Mouse (Mus musculus) MEL (cell line): ENCODE data around the gene Frem2. TPM values are rescaled to one million over a fixed set of nuclear protein-coding genes. Genes with fewer than 3 reads are reported as not detected.

Experiments
- DNase-seq: peaks from one replicate; pipeline ENCODE4 v3.0.0; 2011; ENCODE audit warnings: low read depth, low spot score
- H3K27ac ChIP-seq: 2 replicates; pipeline ENCODE4 v1.5.1; 2012; ENCODE audit warnings: low read depth, mild to moderate bottlenecking, control low read depth, low read length, moderate library complexity; ENCODE audit not compliant: control insufficient read depth
- H3K27me3 ChIP-seq, 2 experiments: fragments of 150-350 bp in 1 of 2; sonication (generic) in 1 of 2; 2 replicates each; pipeline ENCODE4 v1.6.1; 2012; ENCODE audit warnings: low read length in 2 of 2, mild to moderate bottlenecking in 2 of 2, improper control_type of control experiment in 1 of 2, moderate library complexity in 1 of 2; ENCODE audit not compliant: insufficient read depth in 2 of 2, control insufficient read depth in 1 of 2
- H3K36me3 ChIP-seq, 2 experiments: 2 replicates each; pipeline ENCODE4 v1.6.1; 2012 to 2014; ENCODE audit warnings: low read length in 2 of 2, improper control_type of control experiment in 1 of 2, inconsistent platforms in 1 of 2, mild to moderate bottlenecking in 1 of 2; ENCODE audit not compliant: insufficient read depth in 2 of 2, control insufficient read depth in 1 of 2
- H3K4me1 ChIP-seq, 2 experiments: fragments of 150-350 bp in 1 of 2; sonication (generic) in 1 of 2; 2 replicates each; pipeline ENCODE4 v1.6.1; 2012; ENCODE audit warnings: low read length in 2 of 2, improper control_type of control experiment in 1 of 2, mild to moderate bottlenecking in 1 of 2; ENCODE audit not compliant: insufficient read depth in 2 of 2, control insufficient read depth in 1 of 2
- H3K4me3 ChIP-seq, 2 experiments: fragments of 150-350 bp in 1 of 2; sonication (generic) in 1 of 2; 2 replicates each; pipeline ENCODE4 v1.5.1; 2012; ENCODE audit warnings: low read depth in 2 of 2, low read length in 2 of 2, mild to moderate bottlenecking in 2 of 2, moderate library complexity in 2 of 2, control low read depth in 1 of 2, improper control_type of control experiment in 1 of 2; ENCODE audit not compliant: control insufficient read depth in 1 of 2, insufficient read depth in 1 of 2
- H3K79me2 ChIP-seq: 2 replicates; pipeline ENCODE4 v1.6.1; 2012; ENCODE audit warnings: mild to moderate bottlenecking, low read length, moderate library complexity; ENCODE audit not compliant: control insufficient read depth, poor library complexity, insufficient read depth
- H3K9ac ChIP-seq: 2 replicates; pipeline ENCODE4 v1.6.1; 2012; ENCODE audit warnings: low read depth, mild to moderate bottlenecking, control low read depth, low read length, moderate library complexity; ENCODE audit not compliant: control insufficient read depth, poor library complexity, severe bottlenecking
- H3K9me3 ChIP-seq: fragments of 150-350 bp; sonication (generic); replicated peaks from 2 replicates; pipeline ENCODE4 v1.6.1; 2012; ENCODE audit warnings: mild to moderate bottlenecking, low read length, improper control_type of control experiment, moderate library complexity; ENCODE audit not compliant: insufficient read depth
- BHLHE40 ChIP-seq: IDR thresholded peaks from 2 replicates; pipeline ENCODE4 v1.6.1; 2012; ENCODE audit warnings: low read depth, mild to moderate bottlenecking, inconsistent platforms, low read length, improper control_type of control experiment, borderline replicate concordance
- CHD2 ChIP-seq: IDR thresholded peaks from 2 replicates; pipeline ENCODE4 v1.6.1; 2011; ENCODE audit warnings: low read length, improper control_type of control experiment
- ELF1 ChIP-seq: IDR thresholded peaks from 2 replicates; pipeline ENCODE4 v1.6.1; 2014; ENCODE audit warnings: low read depth, mild to moderate bottlenecking, inconsistent platforms, low read length, improper control_type of control experiment, moderate library complexity
- EP300 ChIP-seq, 2 experiments: IDR thresholded peaks; 2 replicates each; pipeline ENCODE4 v1.6.1; 2011; ENCODE audit warnings: improper control_type of control experiment in 2 of 2, low read length in 2 of 2, low read depth in 1 of 2, mild to moderate bottlenecking in 1 of 2
- GATA1 ChIP-seq: IDR thresholded peaks from 2 replicates; pipeline ENCODE4 v1.6.1; 2011; ENCODE audit warnings: low read depth, low read length, improper control_type of control experiment
- KAT2A ChIP-seq: conservative IDR thresholded peaks from 2 replicates; pipeline ENCODE4 v1.6.1; 2012; ENCODE audit warnings: low read depth, low read length, improper control_type of control experiment, inconsistent platforms
- MAFK ChIP-seq: IDR thresholded peaks from 2 replicates; pipeline ENCODE4 v1.6.1; 2011; ENCODE audit warnings: low read depth, mild to moderate bottlenecking, low read length, improper control_type of control experiment, borderline replicate concordance
- MAZ ChIP-seq: IDR thresholded peaks from 2 replicates; pipeline ENCODE4 v1.6.1; 2012; ENCODE audit warnings: low read depth, mild to moderate bottlenecking, inconsistent platforms, low read length, improper control_type of control experiment
- MEF2A ChIP-seq: IDR thresholded peaks from 2 replicates; pipeline ENCODE4 v1.6.1; 2014; ENCODE audit warnings: low read depth, mild to moderate bottlenecking, inconsistent platforms, low read length, improper control_type of control experiment; ENCODE audit not compliant: poor library complexity, insufficient replicate concordance, severe bottlenecking; ENCODE audit errors: extremely low read depth
- NELFE ChIP-seq: IDR thresholded peaks from 2 replicates; pipeline ENCODE4 v1.6.1; 2011; ENCODE audit warnings: low read depth, low read length, improper control_type of control experiment
- POLR2AphosphoS2 ChIP-seq: IDR thresholded peaks from 2 replicates; pipeline ENCODE4 v1.6.1; 2011; ENCODE audit warnings: low read length, improper control_type of control experiment
- POLR2AphosphoS5 ChIP-seq: IDR thresholded peaks from 2 replicates; pipeline ENCODE4 v1.6.1; 2012; ENCODE audit warnings: low read depth, borderline replicate concordance, mild to moderate bottlenecking, inconsistent platforms, low read length, moderate library complexity, mixed read lengths
- RAD21 ChIP-seq: IDR thresholded peaks from 2 replicates; pipeline ENCODE4 v1.6.1; 2011; ENCODE audit warnings: mild to moderate bottlenecking, low read depth, low read length, improper control_type of control experiment
- RCOR1 ChIP-seq: IDR thresholded peaks from 2 replicates; pipeline ENCODE4 v1.6.1; 2012; ENCODE audit warnings: low read depth, mild to moderate bottlenecking, inconsistent platforms, low read length, improper control_type of control experiment
- SIN3A ChIP-seq: IDR thresholded peaks from 2 replicates; pipeline ENCODE4 v1.6.1; 2012; ENCODE audit warnings: low read length, improper control_type of control experiment, inconsistent platforms
- TBP ChIP-seq: IDR thresholded peaks from 2 replicates; pipeline ENCODE4 v1.8.0; 2011; ENCODE audit warnings: low read depth, low read length, improper control_type of control experiment
- USF1 ChIP-seq: IDR thresholded peaks from 2 replicates; pipeline ENCODE4 v1.6.1; 2014; ENCODE audit warnings: low read depth, mild to moderate bottlenecking, inconsistent platforms, low read length, improper control_type of control experiment, moderate library complexity
- ZC3H11A ChIP-seq: IDR thresholded peaks from 2 replicates; pipeline ENCODE4 v1.6.1; 2012; ENCODE audit warnings: low read depth, mild to moderate bottlenecking, inconsistent platforms, low read length, improper control_type of control experiment
- ZKSCAN1 ChIP-seq: IDR thresholded peaks from 2 replicates; pipeline ENCODE4 v1.6.1; 2012; ENCODE audit warnings: low read depth, mild to moderate bottlenecking, inconsistent platforms, low read length, improper control_type of control experiment, moderate library complexity
- polyA plus RNA-seq, 2 experiments: library from polyadenylated mRNA; stranded (reverse) in 1 of 2; unstranded in 1 of 2; fragments of >175 nt in 1 of 2; fragments of >200 nt in 1 of 2; gene quantifications; 2 replicates each; pipeline versions ENCODE4 v1.2.1 to v1.2.4; 2012; ENCODE audit warnings: low replicate concordance in 2 of 2, low read depth in 1 of 2; ENCODE audit not compliant: insufficient read length in 2 of 2, insufficient read depth in 1 of 2, missing spikeins in 1 of 2
- total RNA-seq: library from RNA; depleted of rRNA; stranded (reverse); fragments of 300-350 nt; gene quantifications from 2 replicates; pipeline ENCODE4 v1.2.3, GENCODE M21; 2012

The Frem2 gene
- total and polyA plus RNA-seq, 3 experiments: not detected

DNA sequence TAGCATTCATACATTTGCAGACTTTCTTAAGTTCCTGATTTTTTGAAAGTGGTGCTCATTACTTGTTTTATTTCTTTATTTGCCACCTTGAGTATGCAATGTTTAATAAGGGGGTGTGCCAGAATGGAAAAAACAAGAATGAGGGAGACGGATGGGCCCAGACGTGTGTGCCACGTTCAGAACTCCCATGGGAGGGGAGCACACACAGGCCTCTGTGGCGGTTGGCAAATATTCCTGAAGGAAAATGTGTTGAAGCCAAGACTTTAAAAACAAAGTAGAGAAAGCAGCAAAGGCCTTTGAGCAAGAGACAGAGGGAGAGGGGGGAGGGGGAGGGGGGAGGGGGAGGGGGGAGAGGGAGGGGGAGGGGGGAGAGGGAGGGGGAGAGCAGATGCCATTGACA, 47.3 kb downstream of the Frem2 start:
- Histone ChIP-seq H3K27ac (no peak overlapping the region), H3K4me3 (no peak overlapping the region), H3K4me1 (no peaks in the 10 kb centered on the region), H3K27me3 (no peaks in the 10 kb centered on the region), H3K9me3 (no peaks in the 10 kb centered on the region)
- DNase-seq: no peak
- TF ChIP-seq POLR2AphosphoS5: no peak
- TF ChIP-seq SIN3A: no peak
- no peak for TF ChIP-seq USF1
- no peak for TF ChIP-seq ELF1
- no peak for TF ChIP-seq RAD21
- no peak for TF ChIP-seq MAZ
- no peak for TF ChIP-seq MAFK
- TF ChIP-seq MEF2A: no peak
- no peak for TF ChIP-seq ZC3H11A
- TF ChIP-seq GATA1: no peak
- TF ChIP-seq NELFE: no peak
- no peak for TF ChIP-seq POLR2AphosphoS2
- no peak for TF ChIP-seq CHD2
- TF ChIP-seq, all 39 proteins: peak for 0
- no peak overlapping the region for H3K9ac ChIP-seq
- H3K36me3 ChIP-seq: no peaks in the 10 kb centered on the region
- no peaks in the 10 kb centered on the region for H3K79me2 ChIP-seq

- DNase-seq: no peak
- no peaks in the 10 kb centered on the region for H3K79me2 ChIP-seq
- H3K36me3 ChIP-seq: no peaks in the 10 kb centered on the region
Observed at GRCm38 (mm10) chr3:53600140-53600539, 57.0 kb downstream of the Frem2 start.

GRCm38 (mm10) chr3:53599315-53599714, 57.8 kb downstream of the Frem2 start:
- Histone ChIP-seq H3K4me1 (no peaks in the 10 kb centered on the region), H3K36me3 (no peaks in the 10 kb centered on the region), H3K27ac (no peak overlapping the region), H3K27me3 (no peaks in the 10 kb centered on the region), H3K4me3 (no peak overlapping the region), H3K79me2 (no peaks in the 10 kb centered on the region), H3K9ac (no peak overlapping the region), H3K9me3 (no peaks in the 10 kb centered on the region)
- DNase-seq: no peak
- TF ChIP-seq CHD2: no peak
- TF ChIP-seq KAT2A: no peak
- no peak for TF ChIP-seq ZKSCAN1
- TF ChIP-seq MAZ: no peak
- no peak for TF ChIP-seq TBP
- no peak for TF ChIP-seq RCOR1
- no peak for TF ChIP-seq BHLHE40

More at GRCm38 (mm10) chr3:53600140-53600539, 57.0 kb downstream of the Frem2 start:
- H3K27ac ChIP-seq: no peak overlapping the region
- H3K9me3 ChIP-seq: no peaks in the 10 kb centered on the region
- TF ChIP-seq EP300 (IDR thresholded peaks at IDR 0.05; ENCODE audit: low read depth in 1 of 2, low read length in 2 of 2): no peak
- no peaks in the 10 kb centered on the region for H3K27me3 ChIP-seq
- no peak overlapping the region for H3K4me3 ChIP-seq
- H3K9ac ChIP-seq: no peak overlapping the region
- no peaks in the 10 kb centered on the region for H3K4me1 ChIP-seq
